Mouse (Mus musculus): ENCODE results near the gene Ksr2. TPM values are rescaled to one million over a fixed set of nuclear protein-coding genes. Genes with fewer than 3 reads are reported as not detected.

Ksr2 gene
- polyA plus RNA-seq, 1 experiment: not detected

DNA sequence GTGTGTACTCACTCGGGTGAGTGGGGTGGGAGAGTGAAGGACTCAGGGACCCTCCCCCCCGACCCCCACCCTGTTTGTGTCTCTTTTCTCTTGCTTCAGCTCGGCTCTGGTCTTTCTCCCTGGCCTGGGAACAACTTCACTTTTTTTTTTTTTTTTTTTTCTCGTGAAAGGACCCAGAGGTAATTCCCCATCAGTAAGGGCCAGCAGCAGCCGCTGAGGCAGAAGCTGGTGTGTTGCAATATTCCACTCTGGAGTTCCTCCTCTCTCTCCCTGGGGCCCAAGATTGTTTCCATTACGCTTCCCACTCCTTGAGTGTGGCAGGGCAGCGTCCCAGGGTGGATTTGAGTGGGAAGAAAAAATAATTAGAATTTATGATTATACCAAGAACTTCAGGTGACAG, 72.3 kb downstream of the Ksr2 start:
- TF ChIP-seq TAL1 (IDR thresholded peaks at IDR 0.05; ENCODE audit: low read length): no peak
- no peak for TF ChIP-seq GATA1 (IDR thresholded peaks at IDR 0.05; ENCODE audit: low read length)
- Histone ChIP-seq H3K27me3 (ENCODE audit: control insufficient read depth) (no peaks in the 10 kb centered on the region), H3K36me3 (ENCODE audit: control insufficient read depth) (no peaks in the 10 kb centered on the region), H3K4me1 (ENCODE audit: control insufficient read depth) (no peaks in the 10 kb centered on the region), H3K9me3 (ENCODE audit: control insufficient read depth, low read length) (no peaks in the 10 kb centered on the region), H3K4me3 (replicated peaks) (no peak overlapping the region)

DNA sequence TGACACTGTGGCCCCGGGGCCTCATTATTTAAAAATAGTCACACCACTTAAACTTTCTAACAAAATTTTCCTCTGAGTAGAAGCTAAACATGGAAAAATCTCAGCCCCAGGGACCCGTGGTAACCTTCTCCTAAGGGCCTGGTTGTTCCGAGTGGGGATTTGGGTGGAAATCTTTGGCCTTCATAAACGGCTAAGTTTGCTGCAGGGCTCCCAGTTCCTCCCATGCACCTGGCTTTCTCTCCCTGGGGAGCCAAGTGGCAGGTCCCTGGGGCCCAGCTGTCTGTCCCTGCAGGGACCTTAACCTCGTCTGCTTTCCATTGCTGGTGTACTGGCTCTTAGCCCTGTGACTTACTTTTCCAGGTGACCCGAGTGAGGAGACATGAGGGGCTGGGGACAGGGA, 74.4 kb downstream of the Ksr2 start:
- Histone ChIP-seq H3K36me3 (ENCODE audit: control insufficient read depth) (no peaks in the 10 kb centered on the region), H3K27me3 (ENCODE audit: control insufficient read depth) (no peaks in the 10 kb centered on the region), H3K9me3 (ENCODE audit: control insufficient read depth, low read length) (no peaks in the 10 kb centered on the region), H3K4me1 (ENCODE audit: control insufficient read depth) (no peaks in the 10 kb centered on the region), H3K4me3 (replicated peaks) (no peak overlapping the region)
- TF ChIP-seq TAL1 (IDR thresholded peaks at IDR 0.05; ENCODE audit: low read length): no peak
- no peak for TF ChIP-seq GATA1 (IDR thresholded peaks at IDR 0.05; ENCODE audit: low read length)

DNA sequence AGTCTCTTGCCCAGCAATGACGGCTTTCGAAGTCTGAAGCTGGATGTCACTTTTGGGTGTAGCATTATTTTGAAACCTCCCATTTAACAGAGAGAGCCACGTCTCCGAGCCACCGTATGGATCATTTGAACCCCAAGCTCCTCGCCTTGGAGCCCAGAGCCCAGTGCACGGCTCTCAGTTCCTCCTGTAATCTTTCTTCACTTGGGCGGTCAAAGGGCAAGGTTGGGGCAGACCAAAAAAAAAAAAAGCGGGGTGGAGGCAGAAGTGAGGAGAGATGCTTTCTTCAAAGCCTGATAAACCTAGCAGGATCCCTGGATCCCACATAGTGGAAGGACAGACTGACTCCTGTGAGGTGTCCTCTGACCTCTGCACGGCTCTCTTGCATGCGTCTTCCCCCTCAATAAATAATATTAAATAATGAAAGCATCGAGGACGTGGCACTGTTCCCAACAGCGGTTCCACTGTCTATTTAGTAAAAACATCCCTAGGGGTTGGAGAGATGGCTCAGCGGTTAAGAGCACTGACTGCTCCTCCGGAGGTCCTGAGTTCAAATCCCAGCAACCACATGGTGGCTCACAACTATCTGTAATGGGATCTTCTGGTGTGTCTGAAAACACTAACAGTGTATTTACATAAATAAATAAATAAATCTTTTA, 75.0 kb downstream of the Ksr2 start:
- Histone ChIP-seq H3K4me1 (ENCODE audit: control insufficient read depth) (no peaks in the 10 kb centered on the region), H3K27me3 (ENCODE audit: control insufficient read depth) (peaks cover 2% of the 10 kb centered on the region), H3K36me3 (ENCODE audit: control insufficient read depth) (no peaks in the 10 kb centered on the region), H3K9me3 (ENCODE audit: control insufficient read depth, low read length) (no peaks in the 10 kb centered on the region), H3K4me3 (replicated peaks) (no peak overlapping the region)
- TF ChIP-seq TAL1 (IDR thresholded peaks at IDR 0.05; ENCODE audit: low read length): no peak
- no peak for TF ChIP-seq GATA1 (IDR thresholded peaks at IDR 0.05; ENCODE audit: low read length)

GRCm38 (mm10) chr5:117492933-117493863, 79.4 kb downstream of the Ksr2 start:
- peaks cover 2% of the 10 kb centered on the region for H3K27me3 ChIP-seq (ENCODE audit: control insufficient read depth)
- no peaks in the 10 kb centered on the region for H3K36me3 ChIP-seq (ENCODE audit: control insufficient read depth)
- H3K9me3 ChIP-seq (ENCODE audit: control insufficient read depth, low read length): no peaks in the 10 kb centered on the region
- no peak for TF ChIP-seq GATA1 (IDR thresholded peaks at IDR 0.05; ENCODE audit: low read length)
- no peak for TF ChIP-seq TAL1 (IDR thresholded peaks at IDR 0.05; ENCODE audit: low read length)
- H3K4me3 ChIP-seq (replicated peaks): no peak overlapping the region
- H3K4me1 ChIP-seq (ENCODE audit: control insufficient read depth): no peaks in the 10 kb centered on the region

GRCm38 (mm10) chr5:117493947-117494346, 80.1 kb downstream of the Ksr2 start:
- H3K36me3 ChIP-seq (ENCODE audit: control insufficient read depth): no peaks in the 10 kb centered on the region
- TF ChIP-seq TAL1 (IDR thresholded peaks at IDR 0.05; ENCODE audit: low read length) (no peak), GATA1 (IDR thresholded peaks at IDR 0.05; ENCODE audit: low read length) (no peak)
- peaks cover 2% of the 10 kb centered on the region for H3K27me3 ChIP-seq (ENCODE audit: control insufficient read depth)
- H3K9me3 ChIP-seq (ENCODE audit: control insufficient read depth, low read length): no peaks in the 10 kb centered on the region
- H3K4me3 ChIP-seq (replicated peaks): no peak overlapping the region
- H3K4me1 ChIP-seq (ENCODE audit: control insufficient read depth): no peaks in the 10 kb centered on the region

DNA sequence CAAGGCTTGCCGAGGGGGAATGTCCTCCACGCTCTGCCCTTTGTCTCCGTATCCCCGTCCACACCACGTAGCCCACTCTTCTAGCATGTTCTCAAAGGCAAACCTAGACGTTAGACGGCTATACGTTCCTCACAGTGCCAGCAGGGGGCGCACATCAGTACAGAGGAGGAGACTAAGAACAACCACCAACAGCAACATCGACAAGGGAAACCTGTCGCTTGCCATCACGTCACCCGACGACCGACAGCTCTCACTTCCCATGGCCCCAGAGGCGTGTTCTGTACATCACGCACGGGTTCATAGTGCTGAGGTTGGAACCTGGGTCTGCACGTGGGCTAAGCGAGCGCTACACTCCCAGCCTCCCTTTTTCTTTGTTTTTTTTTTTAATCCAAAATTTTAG, 83.3 kb downstream of the Ksr2 start:
- H3K36me3 ChIP-seq (ENCODE audit: control insufficient read depth): no peaks in the 10 kb centered on the region
- TF ChIP-seq TAL1 (IDR thresholded peaks at IDR 0.05; ENCODE audit: low read length) (no peak), GATA1 (IDR thresholded peaks at IDR 0.05; ENCODE audit: low read length) (no peak)
- peaks cover 2% of the 10 kb centered on the region; the same call in 1 of the 2 replicates for H3K9me3 ChIP-seq (ENCODE audit: control insufficient read depth, low read length)
- no peak overlapping the region for H3K4me3 ChIP-seq (replicated peaks)
- H3K27me3 ChIP-seq (ENCODE audit: control insufficient read depth): peaks cover 2% of the 10 kb centered on the region
- no peaks in the 10 kb centered on the region for H3K4me1 ChIP-seq (ENCODE audit: control insufficient read depth)

- no peaks in the 10 kb centered on the region for H3K4me1 ChIP-seq (ENCODE audit: control insufficient read depth)
- no peaks in the 10 kb centered on the region for H3K36me3 ChIP-seq (ENCODE audit: control insufficient read depth)
- H3K4me3 ChIP-seq (replicated peaks): no peak overlapping the region
- H3K9me3 ChIP-seq (ENCODE audit: control insufficient read depth, low read length): peaks cover 7% of the 10 kb centered on the region; the same call in 1 of the 2 replicates
- TF ChIP-seq GATA1 (IDR thresholded peaks at IDR 0.05; ENCODE audit: low read length) (no peak), TAL1 (IDR thresholded peaks at IDR 0.05; ENCODE audit: low read length) (no peak)
- H3K27me3 ChIP-seq (ENCODE audit: control insufficient read depth): no peaks in the 10 kb centered on the region
Measured at GRCm38 (mm10) chr5:117502611-117503010, 88.8 kb downstream of the Ksr2 start.

DNA sequence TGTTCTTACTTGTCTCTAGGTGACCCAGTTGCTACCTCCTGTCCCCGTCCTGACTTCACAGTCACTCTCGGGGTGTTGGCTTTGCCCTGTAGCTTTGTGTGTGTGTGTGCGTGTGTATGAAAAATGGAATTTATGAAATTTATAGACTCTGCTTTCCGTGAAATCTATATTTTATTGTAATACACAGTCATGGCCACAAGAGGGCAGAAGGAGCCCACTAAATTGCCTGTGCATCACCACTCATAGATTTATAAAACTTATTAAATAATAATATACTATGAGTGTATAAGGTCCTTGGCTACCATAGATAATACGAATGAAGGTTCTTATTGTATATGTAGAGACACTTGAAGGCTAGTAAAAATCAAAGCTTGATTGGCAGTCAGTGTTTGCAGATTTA, 90.6 kb downstream of the Ksr2 start:
- H3K27me3 ChIP-seq (ENCODE audit: control insufficient read depth): no peaks in the 10 kb centered on the region
- TF ChIP-seq TAL1 (IDR thresholded peaks at IDR 0.05; ENCODE audit: low read length) (no peak), GATA1 (IDR thresholded peaks at IDR 0.05; ENCODE audit: low read length) (no peak)
- peaks cover 7% of the 10 kb centered on the region; the same call in 1 of the 2 replicates for H3K9me3 ChIP-seq (ENCODE audit: control insufficient read depth, low read length)
- H3K4me1 ChIP-seq (ENCODE audit: control insufficient read depth): no peaks in the 10 kb centered on the region
- no peak overlapping the region for H3K4me3 ChIP-seq (replicated peaks)
- H3K36me3 ChIP-seq (ENCODE audit: control insufficient read depth): no peaks in the 10 kb centered on the region

DNA sequence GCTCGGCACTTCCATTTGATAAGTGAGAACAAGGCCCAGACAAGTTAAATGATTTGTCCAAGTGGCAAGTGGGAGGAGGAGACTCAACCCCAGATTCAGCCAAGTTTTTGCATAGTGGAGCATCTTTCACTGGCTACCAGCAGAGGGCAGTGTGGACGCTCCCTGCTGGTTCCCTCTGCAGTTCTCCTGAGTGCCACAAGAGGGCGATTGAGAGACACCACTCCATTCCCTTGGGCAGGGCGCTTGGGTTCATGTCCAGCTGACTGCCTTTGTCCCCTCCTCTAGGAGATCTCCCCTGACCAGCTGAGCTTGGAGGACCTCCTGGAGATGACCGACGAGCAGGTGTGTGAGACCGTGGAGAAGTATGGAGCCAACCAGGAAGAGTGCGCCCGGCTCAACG, 91.4 kb downstream of the Ksr2 start:
- Histone ChIP-seq H3K27me3 (ENCODE audit: control insufficient read depth) (no peaks in the 10 kb centered on the region), H3K4me3 (replicated peaks) (no peak overlapping the region), H3K9me3 (ENCODE audit: control insufficient read depth, low read length) (peaks cover 7% of the 10 kb centered on the region; the same call in 1 of the 2 replicates), H3K4me1 (ENCODE audit: control insufficient read depth) (no peaks in the 10 kb centered on the region), H3K36me3 (ENCODE audit: control insufficient read depth) (no peaks in the 10 kb centered on the region)
- TF ChIP-seq TAL1 (IDR thresholded peaks at IDR 0.05; ENCODE audit: low read length): no peak
- TF ChIP-seq GATA1 (IDR thresholded peaks at IDR 0.05; ENCODE audit: low read length): no peak

All from erythroblast, embryonic 14.5 days (primary cell).